Mouse (Mus musculus): ENCODE measurements at regions not wholly inside any gene's neighbourhood (a gene's known extent, or its start where the extent isn't known, plus 50 kb on each side); places are given as distances from the start of the nearest gene placed in this dataset.

DNA sequence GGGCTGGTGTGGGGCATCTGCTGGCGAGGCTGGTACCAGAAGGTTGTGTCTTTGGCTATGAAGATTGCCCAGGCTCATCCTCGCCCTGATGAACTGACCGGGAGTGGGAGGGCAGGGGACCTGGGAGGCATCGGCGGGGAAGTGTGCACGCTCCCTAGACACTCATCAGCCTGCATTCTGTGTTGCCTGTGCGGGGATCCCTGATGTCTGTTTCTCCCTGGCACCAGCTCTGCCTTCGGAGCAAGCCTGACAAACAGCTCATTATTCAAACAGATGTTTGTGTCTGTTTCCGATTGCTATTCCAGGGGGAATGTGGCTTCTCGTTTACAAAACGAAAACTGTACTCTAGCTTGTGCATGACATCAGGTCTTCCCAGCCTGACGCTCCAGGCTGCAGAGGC lies 412.3 kb downstream of the Cdh26 start:
- no peak for DNase-seq

DNA sequence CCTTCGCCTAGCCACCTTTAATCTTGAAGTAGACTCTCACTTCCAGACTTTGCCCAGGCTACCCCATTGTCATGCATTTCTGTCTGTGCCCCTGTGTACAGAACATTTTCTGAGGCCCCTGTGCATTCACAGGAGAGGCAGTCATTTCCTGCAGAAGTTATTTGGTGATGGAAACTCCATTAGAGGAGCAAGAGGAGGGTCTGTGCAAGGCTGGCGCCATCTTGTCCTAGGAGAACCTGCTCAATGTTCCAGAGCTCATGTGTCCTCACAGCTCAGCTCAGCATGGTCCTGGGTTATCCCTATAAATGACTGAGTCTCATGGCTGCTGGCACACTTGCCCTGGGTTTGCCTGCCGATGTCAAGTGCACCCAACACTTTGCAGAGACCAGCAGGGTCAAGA lies 413.1 kb downstream of the Cdh26 start:
- no peak for DNase-seq

DNA sequence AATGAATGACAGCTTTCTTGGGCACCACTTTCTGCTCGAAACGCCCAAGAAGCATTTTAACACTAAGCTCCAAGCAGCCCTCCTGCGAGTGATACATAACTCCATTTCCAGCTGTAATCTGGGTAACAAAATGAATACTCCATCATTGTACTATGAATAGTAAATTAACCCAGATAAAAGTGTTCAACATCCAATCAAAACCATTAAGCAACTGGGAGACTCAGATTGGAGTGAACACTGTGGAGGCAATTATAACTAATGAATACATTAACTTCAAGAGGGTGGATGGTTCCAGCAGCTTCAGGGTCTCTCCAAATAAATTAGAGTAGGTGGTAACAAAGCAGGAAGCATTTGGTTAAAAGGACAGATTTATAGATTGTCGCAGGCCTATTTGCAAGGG lies 414.2 kb downstream of the Cdh26 start:
- DNase-seq, result no peak

DNA sequence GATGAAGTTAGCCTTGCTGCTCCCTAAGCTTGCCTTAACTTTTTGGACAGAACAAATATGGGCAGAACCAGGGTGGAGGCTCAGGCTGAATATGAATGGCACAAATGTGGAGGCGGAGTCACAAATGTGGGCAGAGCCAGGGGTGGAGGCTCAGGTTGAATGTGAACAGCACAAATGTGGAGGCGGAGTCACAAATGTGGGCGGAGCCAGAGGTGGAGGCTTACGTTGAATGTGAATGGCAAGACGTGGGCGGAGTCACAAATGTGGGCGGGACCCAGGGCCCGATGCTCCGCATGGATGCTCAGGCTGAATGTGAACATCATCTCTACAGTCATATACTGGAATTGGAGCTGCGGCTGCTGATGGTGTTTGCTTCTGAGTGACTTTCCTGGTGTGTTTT lies 420.0 kb downstream of the Cdh26 start:
- no peak for DNase-seq

DNA sequence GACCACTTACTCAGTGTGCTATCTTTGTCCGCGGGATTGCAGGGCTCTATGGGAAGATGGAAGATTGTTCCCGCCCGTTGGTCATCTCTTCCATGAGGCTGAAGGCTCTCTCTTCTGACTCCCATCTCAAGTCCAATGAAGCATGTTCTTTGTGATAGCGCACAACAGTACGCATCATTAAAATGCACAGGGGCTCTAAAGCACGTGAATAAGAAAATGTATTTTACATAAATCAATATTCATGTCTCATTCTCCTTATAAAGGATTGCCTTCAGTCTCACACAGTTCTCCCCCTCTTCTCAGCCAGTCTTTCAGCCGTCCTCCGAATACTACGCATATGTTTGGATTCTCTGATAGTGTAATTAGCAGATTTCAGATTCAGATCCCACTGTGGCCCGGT lies 420.4 kb downstream of the Cdh26 start:
- DNase-seq, result no peak

DNA sequence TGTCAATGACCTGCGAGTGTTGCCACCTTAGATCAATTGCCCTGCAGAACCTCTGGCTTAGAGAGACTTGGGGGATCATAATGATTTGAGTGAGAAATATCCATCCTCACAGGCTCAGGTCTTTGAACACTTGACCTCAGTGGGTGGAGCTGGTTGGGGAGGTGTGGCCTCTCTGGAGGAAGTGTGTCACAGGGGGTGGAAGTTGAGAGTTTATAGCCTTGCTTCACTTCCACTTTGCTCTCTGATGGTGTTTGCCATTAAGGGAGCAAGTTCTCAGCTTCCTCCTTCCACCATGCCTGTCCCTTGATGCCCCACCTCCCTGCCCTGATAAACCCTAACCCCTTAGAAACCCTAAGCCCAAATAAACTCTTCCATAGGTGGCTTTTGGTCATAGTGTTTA lies 423.7 kb downstream of the Cdh26 start:
- DNase-seq, result no peak

DNA sequence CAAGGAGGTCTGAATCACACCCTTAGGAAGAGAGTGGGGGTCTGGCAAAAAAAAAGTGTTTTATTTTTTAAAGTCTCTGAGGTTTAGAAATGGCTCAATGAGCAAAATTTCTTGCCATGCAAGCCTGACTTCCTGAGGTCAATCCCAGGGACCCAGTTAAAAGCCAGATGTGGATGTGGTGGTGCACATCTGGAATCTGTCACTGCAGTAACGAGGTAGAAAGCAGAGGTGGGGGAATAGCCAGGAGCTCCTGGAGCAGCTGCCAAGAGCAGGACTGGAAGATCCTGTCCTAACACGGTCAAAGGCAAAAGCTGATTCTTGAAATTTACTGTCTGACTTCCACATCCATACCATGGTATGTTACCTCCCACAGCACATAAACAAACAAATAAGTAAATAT lies 424.4 kb downstream of the Cdh26 start:
- no peak for DNase-seq

DNA sequence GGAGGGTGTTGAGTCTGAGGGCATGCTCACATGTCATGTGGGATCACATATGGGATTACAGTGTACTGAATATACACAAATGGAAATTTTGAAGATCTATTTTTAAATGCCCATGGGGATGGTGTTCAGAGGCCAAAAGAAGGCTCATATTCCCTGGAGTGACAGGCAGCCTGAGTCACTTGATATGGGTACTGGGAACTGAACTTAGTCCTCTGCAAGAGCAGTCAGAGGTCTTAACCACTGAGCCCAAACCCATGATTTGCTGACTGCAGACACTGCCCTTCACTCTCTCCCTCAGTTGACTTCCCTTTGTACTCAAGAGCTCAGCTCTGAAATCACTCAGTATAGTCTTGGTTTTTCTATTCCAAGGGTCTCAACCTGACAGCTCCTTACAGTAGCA lies 432.3 kb downstream of the Cdh26 start:
- DNase-seq, result no peak

DNA sequence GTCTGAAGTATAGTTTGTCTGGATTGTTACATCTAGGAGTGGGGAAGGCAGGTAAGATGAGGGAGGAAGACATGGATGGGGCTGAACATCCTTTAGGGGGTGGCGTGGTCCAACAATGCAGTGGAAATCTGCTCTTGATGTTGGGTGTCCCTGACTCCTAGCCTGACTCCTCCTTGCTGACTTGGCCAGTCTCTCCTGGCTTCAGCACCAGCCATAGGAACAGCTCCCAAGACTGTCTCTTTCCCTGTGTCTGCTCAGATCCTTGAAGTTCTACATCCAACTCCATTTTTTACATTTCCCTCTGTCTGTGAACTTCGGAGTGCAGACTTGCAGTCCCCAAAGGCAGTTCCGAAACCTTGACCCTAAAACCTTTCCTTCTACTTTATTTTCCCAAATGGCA lies 436.8 kb downstream of the Cdh26 start:
- DNase-seq, result no peak

DNA sequence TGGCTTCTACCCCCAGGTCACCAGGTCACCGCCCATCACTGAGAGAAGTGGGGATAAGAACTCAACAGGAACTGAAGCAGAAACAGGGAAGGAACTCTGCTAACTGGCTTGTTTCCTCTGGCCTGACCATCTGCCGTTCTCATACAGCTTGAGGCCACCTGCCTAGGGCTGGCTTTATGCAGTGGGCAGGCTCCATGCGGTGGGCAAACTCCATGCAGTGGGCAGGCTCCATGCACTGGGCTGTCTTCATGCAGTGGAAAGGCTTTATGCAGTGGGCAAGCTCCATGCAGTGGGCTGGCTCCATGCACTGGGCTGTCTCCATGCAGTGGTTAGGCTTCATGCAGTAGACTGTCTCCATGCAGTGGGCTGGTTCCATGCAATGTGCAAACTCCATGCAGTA lies 438.8 kb downstream of the Cdh26 start:
- DNase-seq, result no peak

DNA sequence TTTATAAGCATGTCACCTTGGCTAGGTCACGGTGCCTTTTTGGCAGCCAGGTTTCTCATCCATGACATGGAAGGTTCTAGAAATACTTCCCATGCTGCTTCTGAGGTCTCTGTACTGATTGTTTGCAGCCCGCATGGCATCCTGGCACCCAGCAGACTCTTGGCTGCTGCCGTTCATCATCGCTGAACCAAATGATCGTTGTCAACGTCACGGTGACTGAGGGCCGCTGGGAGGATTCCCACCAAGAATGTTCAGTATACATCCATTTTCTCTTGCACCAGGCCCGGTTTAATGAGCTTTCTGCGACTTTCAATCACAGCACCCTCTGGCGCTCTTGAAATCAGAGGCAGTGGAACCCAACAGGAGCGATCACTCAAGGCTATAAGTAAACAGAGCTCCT lies 448.1 kb downstream of the Cdh26 start:
- no peak for DNase-seq

DNA sequence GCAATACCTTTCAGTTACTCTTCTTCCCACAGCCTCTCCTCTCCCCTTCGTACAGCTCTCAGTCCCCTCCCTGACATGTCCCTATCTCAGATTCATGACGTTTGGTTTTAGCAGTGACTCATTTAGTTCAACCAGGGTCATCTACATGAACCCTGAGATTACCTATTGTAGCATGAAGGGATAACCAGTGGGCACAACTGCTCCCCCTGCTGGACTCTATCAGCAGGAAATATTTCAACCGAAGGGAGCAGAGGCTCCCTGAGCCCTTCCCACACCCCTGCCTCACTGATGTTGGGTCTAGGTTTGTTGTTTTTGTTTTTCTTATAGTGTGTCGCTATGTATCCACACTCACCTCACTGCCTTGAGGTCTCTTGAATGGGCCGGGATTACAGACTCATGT lies 455.4 kb downstream of the Cdh26 start:
- peak in 1 of 2 experiments; percentile 11 for DNase-seq

DNA sequence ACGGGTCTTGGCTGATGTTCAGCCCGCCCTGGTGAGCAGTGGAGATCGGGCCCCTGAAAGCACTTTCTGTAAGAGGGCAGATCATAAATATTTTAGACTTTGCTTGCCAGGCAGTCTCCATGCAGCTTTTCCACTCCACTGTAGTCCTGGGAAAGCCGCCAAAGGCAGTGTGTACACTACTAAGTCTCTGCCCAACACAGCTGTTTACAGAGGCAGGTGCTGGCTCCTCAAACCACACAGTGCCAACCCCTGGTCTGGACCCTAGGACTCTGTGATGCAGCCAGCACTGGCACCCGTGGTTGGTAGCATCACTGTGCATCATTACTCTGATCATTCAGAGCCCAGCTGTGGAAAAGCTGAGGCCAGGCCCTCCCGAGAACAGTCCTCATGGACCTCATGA lies 458.4 kb downstream of the Cdh26 start:
- DNase-seq, result no peak

DNA sequence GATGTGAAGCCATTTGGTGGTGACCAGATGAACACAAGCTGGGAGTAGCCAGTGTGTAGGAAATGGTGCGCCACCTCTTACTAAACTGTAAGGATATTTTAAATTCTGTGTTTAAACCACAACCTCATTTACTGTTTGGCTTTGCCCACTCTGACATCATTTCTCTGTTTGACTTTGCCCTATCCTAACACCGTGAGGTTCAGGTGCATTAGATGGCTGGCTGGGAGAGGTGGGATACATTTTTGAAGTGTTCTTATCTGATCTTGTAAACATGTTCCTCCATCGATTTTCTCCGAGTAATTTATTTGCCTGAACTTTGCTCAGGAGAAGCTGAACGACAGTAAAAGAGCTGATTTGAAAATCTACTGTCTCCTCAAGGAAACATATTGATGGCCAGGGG lies 472.1 kb downstream of the Cdh26 start:
- no peak for DNase-seq

DNA sequence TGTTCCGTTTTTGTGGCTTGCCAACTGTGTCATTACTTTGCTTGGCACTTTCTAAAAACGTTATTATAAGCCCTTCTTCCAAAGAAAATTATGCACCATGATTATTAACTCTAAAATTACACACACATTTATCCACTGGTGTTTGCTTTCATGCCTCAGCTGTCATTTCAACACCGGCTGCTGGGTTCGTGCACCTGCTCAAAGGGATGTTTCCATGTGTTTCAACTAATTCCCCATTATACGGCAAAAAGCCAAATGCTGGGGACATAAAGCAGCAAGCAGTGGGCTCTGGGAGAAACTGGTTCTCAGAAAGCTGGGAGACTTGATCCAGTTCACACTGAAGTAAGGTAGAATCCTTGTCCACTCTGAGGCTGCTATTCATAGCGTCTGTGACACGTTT lies 479.0 kb downstream of the Cdh26 start:
- no peak for DNase-seq

DNA sequence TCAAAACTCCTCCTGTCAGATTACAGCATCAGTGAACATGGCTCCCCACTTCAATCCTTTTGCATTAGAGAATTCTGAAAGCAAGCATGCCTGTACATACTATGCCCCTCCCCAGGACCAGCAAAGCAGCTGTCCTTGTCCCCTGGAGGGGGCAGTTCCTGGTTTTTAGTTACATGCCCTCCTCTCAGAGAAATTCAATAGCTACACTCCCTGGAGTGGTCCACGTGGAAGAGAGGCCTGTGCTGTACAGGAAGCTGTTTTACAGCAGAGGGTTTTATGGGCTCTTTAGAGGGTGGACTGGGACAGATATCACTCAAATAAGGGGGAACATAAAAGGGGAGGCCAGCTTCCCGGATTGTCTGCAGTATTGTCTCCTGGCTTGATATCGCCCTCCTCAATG lies 481.3 kb downstream of the Cdh26 start:
- DNase-seq, result no peak

DNA sequence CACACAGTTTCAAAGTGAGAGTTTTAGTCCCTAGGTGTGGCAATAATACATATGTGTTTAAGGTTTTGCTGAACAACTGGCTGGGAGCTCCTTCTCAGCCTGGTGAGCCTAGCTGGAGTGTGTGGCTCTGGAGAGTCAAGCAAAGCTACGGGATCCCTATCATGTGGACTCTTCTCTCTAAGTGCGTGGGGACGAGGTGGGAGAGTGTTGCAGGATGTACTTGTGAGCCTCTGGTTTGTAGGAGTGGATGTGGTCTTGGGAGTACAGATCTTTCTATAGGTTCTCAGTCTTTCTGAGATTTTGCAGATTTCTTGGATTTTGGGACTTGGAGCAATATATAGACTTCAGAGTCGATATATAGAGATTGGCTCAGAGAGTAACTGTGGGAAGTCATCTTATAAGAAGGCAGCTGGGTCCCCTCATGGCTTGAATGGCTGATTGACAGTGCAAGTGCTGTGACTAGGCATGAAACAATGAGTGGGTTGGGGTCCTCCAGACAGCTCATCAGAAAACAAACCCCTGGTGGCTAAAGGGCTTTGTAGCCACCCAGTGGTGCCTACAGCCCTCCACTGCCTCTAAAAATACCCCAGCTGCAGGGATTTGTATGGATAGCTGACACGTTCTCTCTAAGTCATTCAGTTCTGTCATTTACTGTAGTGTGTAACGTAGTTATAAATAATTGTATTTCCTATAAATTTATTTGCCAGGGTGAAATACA lies 486.1 kb downstream of the Cdh26 start:
- no peak for DNase-seq

DNA sequence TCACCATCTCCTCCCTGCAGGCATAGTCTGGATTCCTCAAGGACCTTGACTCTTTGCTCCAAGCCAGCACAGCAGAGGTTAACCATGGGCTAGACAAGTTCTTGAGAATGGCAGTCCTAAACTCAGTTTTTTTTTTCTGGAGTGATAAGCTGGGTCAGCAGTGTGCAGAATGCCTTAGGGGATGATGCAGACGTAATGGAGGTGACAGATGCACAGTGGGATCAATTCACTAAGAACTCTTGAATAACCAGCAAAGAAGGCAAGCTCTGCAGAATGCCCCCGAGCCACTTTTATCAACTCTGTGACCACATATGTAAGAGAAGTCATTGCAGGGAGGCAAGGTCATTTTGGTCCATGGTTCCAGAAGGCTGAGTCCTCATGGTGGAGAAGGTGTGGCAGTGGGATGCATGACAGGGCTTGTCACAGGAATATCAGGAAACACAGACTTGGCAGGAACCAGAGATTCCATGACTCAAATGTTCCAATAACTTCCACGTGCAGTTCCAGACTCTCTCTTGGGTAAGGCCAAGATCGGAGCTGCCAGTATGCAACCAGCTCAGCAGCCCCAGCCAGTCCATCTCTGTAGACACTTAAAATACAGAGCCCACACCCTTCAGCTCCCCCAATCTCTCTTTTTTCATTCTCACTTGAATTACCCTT lies 494.3 kb downstream of the Cdh26 start:
- DNase-seq, result no peak

DNA sequence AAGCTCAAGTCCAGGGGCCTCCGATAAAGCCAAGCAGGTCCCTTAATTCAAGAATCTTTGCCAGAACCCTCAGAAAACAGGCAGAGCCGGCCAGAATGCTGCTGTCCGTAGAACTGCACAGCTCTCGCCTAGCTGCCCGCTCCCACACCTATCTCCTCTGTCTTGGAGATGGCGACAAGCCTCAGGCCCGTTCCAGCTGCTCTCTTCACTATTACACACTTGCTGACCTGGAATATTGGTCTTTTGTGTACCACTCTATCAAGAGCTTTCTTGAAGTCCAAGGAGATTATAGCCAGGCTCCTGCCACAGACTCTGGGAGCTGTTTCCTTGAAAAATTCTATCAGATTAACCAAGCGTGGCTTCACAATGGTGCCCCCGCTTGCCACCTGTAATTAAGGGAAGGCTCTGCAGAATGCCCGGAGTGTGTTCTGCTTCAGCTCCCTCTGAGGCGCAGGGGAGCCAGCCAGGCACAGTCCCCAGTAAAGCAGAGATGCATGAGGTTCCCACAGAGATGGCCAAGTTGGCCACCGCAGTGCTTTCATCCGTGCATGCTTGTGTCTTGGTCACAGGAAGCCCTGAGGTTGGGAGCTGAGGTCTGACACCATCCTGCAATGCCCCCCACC lies 496.8 kb downstream of the Cdh26 start:
- no peak for DNase-seq

DNA sequence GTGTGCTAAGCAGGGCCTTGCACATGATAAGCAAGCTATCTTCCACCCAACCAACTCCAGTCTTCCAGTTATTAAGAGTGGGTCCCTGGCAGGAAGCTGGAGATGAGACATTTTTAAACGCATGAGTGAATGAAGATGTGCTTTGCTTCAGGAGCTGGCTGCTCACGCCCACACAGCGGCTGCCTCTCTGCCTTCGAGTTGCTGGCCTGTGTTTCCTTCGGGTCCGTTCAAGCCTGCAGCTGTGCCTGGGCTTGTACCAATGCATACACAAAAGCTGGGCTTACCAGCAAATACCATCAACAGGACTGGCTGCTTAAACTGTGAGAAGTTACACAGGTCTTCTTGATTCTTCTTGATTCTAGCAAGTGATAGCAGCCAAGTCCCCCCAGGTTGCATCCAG lies 498.7 kb downstream of the Cdh26 start:
- no peak for DNase-seq

DNA sequence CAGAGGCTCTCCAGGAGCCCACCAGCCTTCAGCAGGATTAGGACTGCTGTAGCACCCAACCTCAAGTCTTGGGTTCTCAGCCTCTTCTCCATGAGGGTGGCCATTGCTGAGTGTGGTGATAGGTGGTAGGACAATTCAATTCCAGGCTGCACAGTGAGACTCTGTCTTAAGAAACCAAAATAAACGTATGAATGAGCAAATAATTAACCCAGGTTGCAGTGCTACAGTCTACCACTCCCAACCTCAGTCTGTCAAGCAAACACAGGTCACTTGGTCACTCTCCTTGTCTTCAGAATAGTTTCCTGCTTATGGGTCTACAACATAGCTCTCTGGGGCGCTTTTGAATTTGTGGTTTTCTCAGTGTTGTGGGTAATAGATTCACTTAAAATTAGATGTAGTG lies 499.8 kb downstream of the Cdh26 start:
- DNase-seq, result no peak

DNA sequence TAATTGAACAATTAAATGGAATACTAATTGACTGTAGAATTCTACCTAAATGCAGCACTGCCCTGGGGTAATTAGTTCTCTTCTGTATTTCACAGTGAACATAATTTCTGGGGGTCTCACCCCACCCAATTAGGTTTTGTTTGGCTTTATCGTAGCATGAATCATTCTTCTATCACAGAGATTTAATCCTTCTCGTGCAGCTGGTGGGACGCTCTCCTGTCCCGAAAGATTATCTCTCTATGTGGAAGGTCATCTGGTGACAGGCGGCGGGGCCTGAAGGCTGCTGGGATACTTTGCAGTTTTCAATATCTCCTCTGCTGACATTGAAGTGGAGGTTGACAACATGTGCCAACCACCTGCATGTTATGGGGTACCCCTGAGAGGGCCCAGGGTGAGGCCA lies 493.8 kb upstream of the Cdh4 start:
- no peak for DNase-seq

DNA sequence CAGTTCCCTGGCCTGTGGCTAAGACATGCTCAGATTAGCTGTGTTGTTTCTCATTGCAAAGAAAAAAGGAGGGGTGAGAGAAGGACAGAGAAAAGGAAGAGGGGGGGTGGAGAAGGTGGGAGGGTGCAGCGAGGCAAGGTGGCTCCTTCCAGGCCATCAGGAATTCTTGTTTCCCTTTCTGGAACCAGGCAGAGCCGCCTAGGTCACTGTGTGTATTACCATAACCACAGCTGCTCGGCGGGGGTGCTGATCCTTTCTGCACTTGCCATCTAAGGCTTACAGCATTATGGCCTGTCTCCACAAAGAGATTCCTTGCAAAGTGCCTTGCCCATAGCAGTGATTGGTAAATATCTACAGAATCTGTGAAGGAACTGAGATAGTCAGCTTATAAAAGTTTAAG lies 493.1 kb upstream of the Cdh4 start:
- DNase-seq, result no peak

DNA sequence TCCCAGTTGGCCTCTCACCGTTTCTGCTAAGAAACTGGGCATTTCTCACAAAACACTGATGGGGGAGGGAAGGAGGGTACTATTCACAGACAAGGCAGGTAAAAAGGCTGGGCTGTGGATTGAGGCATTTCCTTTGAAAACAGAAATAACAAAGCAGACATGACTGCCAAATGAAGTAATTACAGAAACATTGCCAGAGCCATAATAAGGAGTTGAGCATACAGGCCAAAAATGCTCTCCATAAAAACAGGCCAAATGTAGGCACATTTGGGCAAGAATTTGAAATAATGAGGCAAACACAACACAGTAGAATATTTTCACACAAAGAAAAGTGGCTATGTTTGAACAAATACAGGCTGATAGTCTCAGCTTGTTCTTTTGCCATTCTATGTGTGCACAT lies 491.9 kb upstream of the Cdh4 start:
- DNase-seq, result no peak
